Mouse (Mus musculus): ENCODE data around the gene Efl1. TPM values are rescaled to one million over a fixed set of nuclear protein-coding genes. Genes with fewer than 3 reads are reported as not detected.
"Not testable (repeated sequence)": the region's sequence is repeated elsewhere in the genome, so short reads cannot be mapped to it uniquely, and the experiment has no call there.

The Efl1 gene
- polyA plus RNA-seq, 1 experiment: 5.8 TPM

- Histone ChIP-seq H3K27me3 (replicated peaks; ENCODE audit: control insufficient read depth, insufficient read depth, low read length) (no peaks in the 10 kb centered on the region), H3K4me1 (ENCODE audit: control insufficient read depth, insufficient read depth, low read length) (no peaks in the 10 kb centered on the region)
- WGBS: 97% methylated on average over 4 of the region's 4 CpGs
These were observed 110.1 kb downstream of the Efl1 start for GRCm38 (mm10) chr7:82758521-82758920.

GRCm38 (mm10) chr7:82759091-82759490 lies 110.7 kb downstream of the Efl1 start:
- H3K4me3 ChIP-seq (ENCODE audit: insufficient read depth, low read depth, low read length): no peak overlapping the region
- no peaks in the 10 kb centered on the region for H3K27me3 ChIP-seq (replicated peaks; ENCODE audit: control insufficient read depth, insufficient read depth, low read length)
- peaks cover 2% of the 10 kb centered on the region; the same call in 1 of the 2 replicates for H3K36me3 ChIP-seq (ENCODE audit: control insufficient read depth, insufficient read depth, low read length)
- no peak overlapping the region for H3K27ac ChIP-seq (ENCODE audit: insufficient read depth, low read depth, low read length)
- H3K4me1 ChIP-seq (ENCODE audit: control insufficient read depth, insufficient read depth, low read length): no peaks in the 10 kb centered on the region
- 89% methylated on average over 4 of the region's 4 CpGs for WGBS
- DNase-seq: no peak
- TF ChIP-seq CTCF (conservative IDR thresholded peaks at IDR 0.05; ENCODE audit: insufficient read depth, insufficient read length, low read depth, low read length): no peak
- TF ChIP-seq POLR2A (IDR thresholded peaks at IDR 0.05; ENCODE audit: low read depth, low read length): no peak

More at GRCm38 (mm10) chr7:82758521-82758920, 110.1 kb downstream of the Efl1 start:
- TF ChIP-seq CTCF (conservative IDR thresholded peaks at IDR 0.05; ENCODE audit: insufficient read depth, insufficient read length, low read depth, low read length) (no peak), POLR2A (IDR thresholded peaks at IDR 0.05; ENCODE audit: low read depth, low read length) (no peak)
- DNase-seq: no peak
- no peak overlapping the region for H3K27ac ChIP-seq (ENCODE audit: insufficient read depth, low read depth, low read length)
- H3K4me3 ChIP-seq (ENCODE audit: insufficient read depth, low read depth, low read length): no peak overlapping the region
- H3K36me3 ChIP-seq (ENCODE audit: control insufficient read depth, insufficient read depth, low read length): peaks cover 2% of the 10 kb centered on the region; the same call in 1 of the 2 replicates

- H3K27me3 ChIP-seq (replicated peaks; ENCODE audit: control insufficient read depth, insufficient read depth, low read length): no peaks in the 10 kb centered on the region
- no peaks in the 10 kb centered on the region for H3K4me1 ChIP-seq (ENCODE audit: control insufficient read depth, insufficient read depth, low read length)
- peaks cover 2% of the 10 kb centered on the region; the same call in 1 of the 2 replicates for H3K36me3 ChIP-seq (ENCODE audit: control insufficient read depth, insufficient read depth, low read length)
- no peak overlapping the region for H3K4me3 ChIP-seq (ENCODE audit: insufficient read depth, low read depth, low read length)
- TF ChIP-seq CTCF (conservative IDR thresholded peaks at IDR 0.05; ENCODE audit: insufficient read depth, insufficient read length, low read depth, low read length) (no peak), POLR2A (IDR thresholded peaks at IDR 0.05; ENCODE audit: low read depth, low read length) (no peak)
- DNase-seq: no peak
- no peak overlapping the region for H3K27ac ChIP-seq (ENCODE audit: insufficient read depth, low read depth, low read length)
- 84% methylated on average over 1 of the region's 1 CpGs for WGBS
These were observed 116.5 kb downstream of the Efl1 start for GRCm38 (mm10) chr7:82764951-82765350.

GRCm38 (mm10) chr7:82766623-82767022 lies 118.2 kb downstream of the Efl1 start:
- no peak for TF ChIP-seq CTCF (conservative IDR thresholded peaks at IDR 0.05; ENCODE audit: insufficient read depth, insufficient read length, low read depth, low read length)
- no peak for TF ChIP-seq POLR2A (IDR thresholded peaks at IDR 0.05; ENCODE audit: low read depth, low read length)
- no peak for DNase-seq
- no peaks in the 10 kb centered on the region for H3K4me1 ChIP-seq (ENCODE audit: control insufficient read depth, insufficient read depth, low read length)
- H3K27ac ChIP-seq (ENCODE audit: insufficient read depth, low read depth, low read length): no peak overlapping the region
- no peak overlapping the region for H3K4me3 ChIP-seq (ENCODE audit: insufficient read depth, low read depth, low read length)
- no peaks in the 10 kb centered on the region for H3K27me3 ChIP-seq (replicated peaks; ENCODE audit: control insufficient read depth, insufficient read depth, low read length)
- peaks cover 2% of the 10 kb centered on the region; the same call in 1 of the 2 replicates for H3K36me3 ChIP-seq (ENCODE audit: control insufficient read depth, insufficient read depth, low read length)
- 87% methylated on average over 6 of the region's 6 CpGs for WGBS

- Histone ChIP-seq H3K27ac (ENCODE audit: insufficient read depth, low read depth, low read length) (no peak overlapping the region), H3K27me3 (replicated peaks; ENCODE audit: control insufficient read depth, insufficient read depth, low read length) (no peaks in the 10 kb centered on the region), H3K4me1 (ENCODE audit: control insufficient read depth, insufficient read depth, low read length) (no peaks in the 10 kb centered on the region), H3K36me3 (ENCODE audit: control insufficient read depth, insufficient read depth, low read length) (no peaks in the 10 kb centered on the region), H3K4me3 (ENCODE audit: insufficient read depth, low read depth, low read length) (no peak overlapping the region)
- no peak for DNase-seq
- WGBS: 84% methylated on average over 6 of the region's 6 CpGs
- TF ChIP-seq CTCF (conservative IDR thresholded peaks at IDR 0.05; ENCODE audit: insufficient read depth, insufficient read length, low read depth, low read length) (no peak), POLR2A (IDR thresholded peaks at IDR 0.05; ENCODE audit: low read depth, low read length) (no peak)
These were observed 121.8 kb downstream of the Efl1 start for GRCm38 (mm10) chr7:82770207-82770606.

GRCm38 (mm10) chr7:82770957-82771660 lies 122.7 kb downstream of the Efl1 start:
- DNase-seq; H3K4me1 ChIP-seq (ENCODE audit: control insufficient read depth, insufficient read depth, low read length); H3K27me3 ChIP-seq (replicated peaks; ENCODE audit: control insufficient read depth, insufficient read depth, low read length); H3K27ac ChIP-seq (ENCODE audit: insufficient read depth, low read depth, low read length); H3K4me3 ChIP-seq (ENCODE audit: insufficient read depth, low read depth, low read length); H3K36me3 ChIP-seq (ENCODE audit: control insufficient read depth, insufficient read depth, low read length): not testable (repeated sequence)
- 84% methylated on average over 29 of the region's 29 CpGs for WGBS

GRCm38 (mm10) chr7:82771661-82772021 lies 123.2 kb downstream of the Efl1 start:
- H3K36me3 ChIP-seq (ENCODE audit: control insufficient read depth, insufficient read depth, low read length); H3K4me1 ChIP-seq (ENCODE audit: control insufficient read depth, insufficient read depth, low read length); H3K27ac ChIP-seq (ENCODE audit: insufficient read depth, low read depth, low read length); DNase-seq; H3K4me3 ChIP-seq (ENCODE audit: insufficient read depth, low read depth, low read length); H3K27me3 ChIP-seq (replicated peaks; ENCODE audit: control insufficient read depth, insufficient read depth, low read length): not testable (repeated sequence)
- 91% methylated on average over 25 of the region's 25 CpGs for WGBS
